Mouse (Mus musculus) limb, embryonic 11.5 days (tissue): ENCODE results near the gene Slc5a11. TPM values are rescaled to one million over a fixed set of nuclear protein-coding genes. Genes with fewer than 3 reads are reported as not detected.

Source experiments
- ATAC-seq: fragments of 200-750 bp; cut with Nextera tagmentation; 2 replicates; pipeline ENCODE4 v1.8.0; 2017; ENCODE audit warnings: low read depth; ENCODE audit not compliant: insufficient number of reproducible peaks, low FRiP score, low TSS enrichment
- DNase-seq: peaks from one replicate; pipeline ENCODE4 v3.0.0-alpha.2; 2015; ENCODE audit warnings: low spot score
- H3K27ac ChIP-seq: fragments of 300-500 bp; sonication (generic); replicated peaks from 2 replicates; pipeline ENCODE4 v1.5.1; 2014; ENCODE audit warnings: low read depth, mild to moderate bottlenecking, low read length
- H3K27me3 ChIP-seq: fragments of 300-500 bp; sonication (generic); 2 replicates; pipeline ENCODE4 v1.6.1; 2014; ENCODE audit warnings: mild to moderate bottlenecking, low read length, mixed read lengths; ENCODE audit not compliant: control insufficient read depth, insufficient read depth
- H3K36me3 ChIP-seq: fragments of 300-500 bp; sonication (generic); 2 replicates; pipeline ENCODE4 v1.6.1; 2014; ENCODE audit warnings: mild to moderate bottlenecking, low read length, moderate library complexity, mixed read lengths; ENCODE audit not compliant: control insufficient read depth, insufficient read depth
- H3K4me1 ChIP-seq: fragments of 300-500 bp; sonication (generic); 2 replicates; pipeline ENCODE4 v1.6.1; 2014; ENCODE audit warnings: low read length, mixed read lengths; ENCODE audit not compliant: control insufficient read depth, insufficient read depth
- H3K4me2 ChIP-seq: fragments of 300-500 bp; sonication (generic); 2 replicates; pipeline ENCODE4 v1.6.1; 2014; ENCODE audit warnings: low read depth, mild to moderate bottlenecking, moderate library complexity; ENCODE audit not compliant: severe bottlenecking
- H3K4me3 ChIP-seq: fragments of 300-500 bp; sonication (generic); 2 replicates; pipeline ENCODE4 v1.5.1; 2014; ENCODE audit warnings: low read depth, low read length
- H3K9ac ChIP-seq: fragments of 300-500 bp; sonication (generic); 2 replicates; pipeline ENCODE4 v1.6.1; 2014; ENCODE audit warnings: mild to moderate bottlenecking, low read length
- H3K9me3 ChIP-seq: fragments of 300-500 bp; sonication (generic); 2 replicates; pipeline ENCODE4 v1.6.1; 2016; ENCODE audit warnings: low read length; ENCODE audit not compliant: control insufficient read depth
- WGBS: fragments of 180-500 bp; shearing (Covaris S2); extraction: QIAGEN DNeasy Blood & Tissue Kit; methylation state at CpG from one replicate; pipeline ENCODE4 v1.1.7; 2014; 5-methylcytosine and 5-hydroxymethylcytosine counted together
- polyA plus RNA-seq: library from polyadenylated mRNA; unstranded; fragments of >200 nt; fragmentation: Nextera tagmentation; extraction: Ambion mirVana; gene quantifications from 2 replicates; pipeline ENCODE4 v1.2.1, GENCODE M21; 2014

Gene Slc5a11
- polyA plus RNA-seq, 1 experiment from 2014 or later = not detected

- Histone ChIP-seq H3K4me3 (no peak overlapping the region), H3K4me1 (no peaks in the 10 kb centered on the region), H3K9me3 (no peaks in the 10 kb centered on the region), H3K27me3 (no peaks in the 10 kb centered on the region), H3K36me3 (peaks cover 5% of the 10 kb centered on the region), H3K9ac (no peak overlapping the region), H3K27ac (no peak overlapping the region), H3K4me2 (no peak overlapping the region)
- DNase-seq (no peak), ATAC-seq (no peak)
- WGBS = 83% methylated on average over 3 of the region's 3 CpGs
Observed at GRCm38 (mm10) chr7:123312738-123313137, 98.2 kb downstream of the Slc5a11 start.

- 88% methylated on average over 13 of the region's 13 CpGs for WGBS
Observed at GRCm38 (mm10) chr7:123322452-123323121, 108.0 kb downstream of the Slc5a11 start.

More at GRCm38 (mm10) chr7:123322452-123323121, 108.0 kb downstream of the Slc5a11 start:
- H3K9me3 ChIP-seq = no peaks in the 10 kb centered on the region
- no peak overlapping the region for H3K4me2 ChIP-seq
- ATAC-seq (no peak), DNase-seq (no peak)
- no peak overlapping the region for H3K27ac ChIP-seq
- no peak overlapping the region for H3K4me3 ChIP-seq
- no peaks in the 10 kb centered on the region for H3K4me1 ChIP-seq
- H3K9ac ChIP-seq = no peak overlapping the region
- H3K36me3 ChIP-seq = peaks cover 8% of the 10 kb centered on the region
- H3K27me3 ChIP-seq = no peaks in the 10 kb centered on the region

Other genes with a start within 250 kb of the Slc5a11 start
- 37.8 and 39.3 TPM in 2 replicates for gene Rbbp6, start 249.1 kb upstream of the Slc5a11 start, polyA plus RNA-seq
- 69.2 and 70.0 TPM in 2 replicates for gene Tnrc6a, start 90.9 kb upstream of the Slc5a11 start, polyA plus RNA-seq
- 50.7 and 60.7 TPM in 2 replicates for gene Lcmt1, start 155.0 kb downstream of the Slc5a11 start, polyA plus RNA-seq
- 32.6 and 32.7 TPM in 2 replicates for gene Arhgap17, start 155.1 kb downstream of the Slc5a11 start, polyA plus RNA-seq
- 0.39 and 0.55 TPM in 2 replicates for gene Aqp8, start 247.5 kb downstream of the Slc5a11 start, polyA plus RNA-seq